Mouse (Mus musculus): ENCODE data around the gene Pex7.
A peak's percentile ranks its signal among the peaks of the same experiment; 100 is the strongest.
"Not testable (repeated sequence)": the region's sequence is repeated elsewhere in the genome, so short reads cannot be mapped to it uniquely, and the experiment has no call there.

Gene Pex7

DNA sequence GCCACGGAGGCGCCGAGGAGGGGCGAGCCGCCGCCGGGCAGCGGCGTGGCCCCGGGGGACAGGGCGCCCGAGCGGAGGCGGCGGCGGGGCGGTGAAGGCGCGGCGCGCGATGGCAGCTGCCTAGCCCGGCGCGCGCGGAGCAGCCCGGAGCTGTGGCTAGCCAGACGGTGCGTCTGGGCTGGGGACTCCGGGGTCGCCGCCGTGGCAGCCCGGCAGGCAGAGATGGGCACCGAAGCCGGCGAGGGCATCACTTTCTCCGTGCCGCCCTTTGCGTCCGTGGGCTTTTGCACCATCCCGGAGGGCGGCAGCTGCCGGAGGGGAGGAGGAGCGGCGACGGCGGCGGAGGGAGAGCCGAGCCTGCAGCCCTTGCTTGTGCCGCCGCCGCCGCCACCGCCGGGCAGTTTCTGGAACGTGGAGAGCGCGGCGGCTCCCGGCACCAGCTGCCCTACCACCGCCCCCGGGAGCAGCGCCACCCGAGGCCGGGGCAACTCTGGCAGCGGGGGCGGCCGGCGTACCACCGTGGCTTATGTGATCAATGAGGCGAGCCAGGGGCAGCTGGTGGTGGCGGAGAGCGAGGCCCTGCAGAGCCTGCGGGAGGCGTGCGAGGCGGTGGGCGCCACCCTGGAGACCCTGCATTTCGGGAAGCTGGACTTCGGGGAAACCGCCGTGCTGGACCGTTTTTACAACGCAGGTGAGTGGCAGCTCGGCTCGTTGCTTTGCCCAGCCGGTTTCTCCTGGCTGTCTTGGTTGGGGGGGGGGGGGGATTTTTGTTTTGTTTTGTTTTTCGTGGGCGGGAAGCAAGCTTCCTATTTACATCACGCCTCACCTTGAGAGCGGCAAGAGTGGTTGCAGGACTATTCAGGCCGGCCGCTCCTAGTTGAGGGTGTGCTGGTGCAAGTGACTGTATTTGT is 27.1 kb upstream of the Pex7 start, which contains the start of gene Map3k5:
TSS of gene Map3k5 (plus strand) at position 89 of the 911 bp plus-strand sequence.
- peak; percentile 55 to 62 for DNase-seq (ENCODE audit: low spot score in 2 of 2)

DNA sequence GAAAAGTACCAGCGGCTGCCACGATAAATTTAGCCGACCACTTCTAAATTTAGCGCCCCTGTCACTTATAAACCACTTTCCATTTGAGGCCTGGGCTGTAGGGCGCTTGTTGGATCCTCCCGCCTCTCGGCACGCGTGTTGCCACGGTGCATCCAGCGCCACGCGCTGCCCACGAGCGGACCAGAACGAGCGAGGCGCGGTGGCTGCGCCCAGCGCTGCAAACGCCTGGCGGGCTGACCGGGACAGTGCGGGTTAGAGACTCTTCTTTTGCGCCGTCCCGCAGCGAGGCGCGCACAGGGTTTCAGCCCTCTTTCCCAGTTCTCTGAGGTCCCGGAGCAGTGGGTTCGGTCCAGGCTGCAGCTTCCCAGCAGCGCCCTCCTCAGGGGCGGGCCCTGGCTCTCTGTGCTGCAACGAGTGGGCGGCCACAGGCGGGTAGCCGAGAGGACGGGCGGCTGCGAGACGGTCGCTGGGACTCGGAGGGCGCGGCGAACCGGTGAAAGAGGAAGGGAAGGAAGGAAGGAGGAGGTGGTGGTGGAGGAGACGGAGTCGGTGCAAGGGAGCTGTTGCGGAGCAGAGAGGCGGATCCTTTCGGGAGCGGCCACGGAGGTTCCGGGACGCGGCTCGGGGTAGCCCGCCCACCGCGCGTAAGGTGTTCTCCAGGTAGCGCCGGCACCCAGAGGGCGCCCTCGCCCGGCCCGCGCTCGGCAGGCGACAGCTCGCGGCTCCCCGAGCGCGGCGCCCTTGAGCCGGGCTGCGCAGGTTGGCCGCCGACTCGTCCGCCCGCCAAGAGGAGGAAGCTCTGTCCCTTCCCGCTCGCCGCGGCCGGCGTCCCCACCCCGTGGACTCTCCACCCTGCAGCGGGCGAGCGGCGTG is 26.3 kb upstream of the Pex7 start:
- DNase-seq (ENCODE audit: low spot score in 2 of 2): peak; percentile 85 to 88

DNA sequence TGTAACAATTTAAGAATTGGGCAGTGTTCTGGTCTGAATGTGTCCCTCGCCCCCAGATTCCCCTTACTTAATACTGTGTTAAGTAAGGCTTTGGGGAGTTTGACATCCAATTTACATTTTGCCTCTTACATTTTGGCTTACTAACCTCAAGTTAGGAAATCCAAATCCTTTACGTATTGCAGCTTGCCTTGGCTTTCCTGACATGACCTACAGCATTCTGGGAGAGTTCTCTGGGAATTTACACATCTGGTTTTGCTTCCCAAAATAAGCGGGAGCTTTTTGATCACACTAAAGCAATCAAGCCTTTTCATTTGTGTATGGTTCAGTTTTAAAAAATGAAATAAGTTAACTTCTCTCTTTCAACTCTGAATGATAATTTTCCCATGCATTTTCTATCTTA is 25.5 kb upstream of the Pex7 start:
- no peak for DNase-seq (ENCODE audit: low spot score in 2 of 2)

DNA sequence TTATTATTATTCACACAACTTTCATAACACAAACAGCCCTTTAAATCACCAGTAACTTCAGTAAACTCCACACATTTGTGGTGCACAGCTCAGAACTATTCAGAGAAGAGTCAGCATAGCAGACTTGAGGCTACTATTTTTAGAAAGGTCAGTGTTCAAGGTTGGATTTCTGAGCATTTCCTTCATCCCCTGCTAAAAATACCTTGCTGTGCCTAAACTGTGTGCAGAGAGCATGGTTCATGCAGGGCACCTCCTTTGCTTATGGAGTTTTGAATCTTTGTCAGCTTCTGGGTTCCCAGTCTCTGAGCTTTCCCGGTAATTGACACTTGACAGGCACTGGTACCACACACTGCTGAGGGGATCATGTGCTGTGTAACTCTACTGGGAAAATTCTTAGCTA is 20.7 kb upstream of the Pex7 start:
- no peak for DNase-seq (ENCODE audit: low spot score in 2 of 2)

DNA sequence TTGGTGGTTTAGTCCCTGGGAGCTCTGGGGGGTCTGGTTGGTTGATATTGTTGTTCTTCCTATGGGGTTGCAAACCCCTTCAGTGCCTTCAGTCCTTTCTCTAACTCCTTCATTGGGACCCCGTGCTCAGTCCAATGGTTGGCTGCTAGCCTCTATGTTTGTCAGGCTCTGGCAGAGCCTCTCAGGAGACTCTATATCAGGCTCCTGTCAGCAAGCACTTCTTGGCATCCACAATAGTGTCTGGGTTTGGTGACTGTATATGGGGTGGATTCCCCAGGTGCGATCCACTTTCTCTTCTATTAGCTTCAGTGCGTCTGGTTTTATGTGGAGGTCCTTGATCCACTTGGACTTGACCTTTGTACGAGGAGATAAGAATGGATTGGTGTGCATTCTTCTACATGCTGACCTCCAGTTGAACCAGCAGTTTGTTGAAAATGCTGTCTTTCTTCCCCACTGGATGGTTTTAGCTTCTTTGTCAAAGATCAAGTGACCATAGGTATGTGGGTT is 19.0 kb upstream of the Pex7 start:
- DNase-seq (ENCODE audit: low spot score in 2 of 2): not testable (repeated sequence)

DNA sequence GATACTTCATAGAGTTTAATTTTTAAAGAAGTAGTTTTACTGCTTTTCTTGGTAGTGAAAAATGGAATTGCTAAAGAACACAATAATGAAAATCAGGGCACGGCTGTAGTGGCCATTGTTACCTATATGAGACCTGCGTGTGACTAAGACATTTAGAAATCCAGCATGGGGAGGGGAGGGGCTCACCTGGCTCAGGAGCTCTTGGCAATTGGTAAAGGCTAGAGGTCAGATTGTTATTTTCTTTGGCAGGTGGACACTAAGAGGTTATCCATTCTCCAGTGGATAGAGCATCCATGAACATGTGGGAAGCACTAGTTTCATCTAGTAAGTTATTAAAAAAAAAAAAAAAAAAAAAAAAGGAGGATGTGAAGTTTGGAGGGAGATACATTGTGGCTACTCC is 16.8 kb upstream of the Pex7 start:
- DNase-seq (ENCODE audit: low spot score in 2 of 2): no peak

DNA sequence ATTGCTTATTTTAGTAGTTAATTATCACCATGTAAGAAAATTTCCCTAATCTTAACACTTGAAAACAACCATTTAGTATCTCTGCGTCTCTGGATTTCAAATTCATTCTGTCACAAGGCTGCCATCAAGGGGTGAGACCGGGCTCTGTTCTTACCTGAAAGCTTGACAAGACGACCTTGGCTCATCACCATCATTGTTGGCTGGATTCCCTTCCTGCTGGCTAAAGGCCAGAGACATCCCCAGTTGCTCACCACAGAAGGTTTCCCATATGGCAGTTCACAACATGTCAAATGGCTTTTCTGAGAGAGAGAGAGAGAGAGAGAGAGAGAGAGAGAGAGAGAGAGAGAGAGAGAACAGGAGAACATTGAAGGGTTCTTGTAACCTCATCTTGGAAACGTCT is 14.9 kb upstream of the Pex7 start:
- DNase-seq (ENCODE audit: low spot score in 2 of 2): no peak

DNA sequence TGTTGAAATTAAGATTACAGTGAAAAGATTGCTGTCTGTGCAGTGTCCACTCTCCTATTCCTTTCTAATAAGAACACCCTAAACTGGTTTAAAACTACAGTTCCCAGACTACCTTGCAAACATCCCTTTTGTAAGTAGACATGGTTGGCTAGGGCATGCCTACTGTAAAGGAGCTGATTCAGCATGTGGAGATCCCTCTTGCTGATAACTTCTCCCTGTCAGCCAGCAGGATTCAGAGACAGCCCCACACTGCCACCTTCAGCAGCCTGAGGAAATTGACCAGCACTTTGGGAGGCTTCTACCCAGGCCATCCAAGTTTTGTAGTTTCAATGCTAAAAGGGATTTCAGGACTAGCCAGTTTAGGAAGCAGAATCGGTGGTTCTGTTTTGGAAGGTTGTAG is 7.8 kb upstream of the Pex7 start:
- DNase-seq (ENCODE audit: low spot score in 2 of 2): peak; percentile 17 to 32

DNA sequence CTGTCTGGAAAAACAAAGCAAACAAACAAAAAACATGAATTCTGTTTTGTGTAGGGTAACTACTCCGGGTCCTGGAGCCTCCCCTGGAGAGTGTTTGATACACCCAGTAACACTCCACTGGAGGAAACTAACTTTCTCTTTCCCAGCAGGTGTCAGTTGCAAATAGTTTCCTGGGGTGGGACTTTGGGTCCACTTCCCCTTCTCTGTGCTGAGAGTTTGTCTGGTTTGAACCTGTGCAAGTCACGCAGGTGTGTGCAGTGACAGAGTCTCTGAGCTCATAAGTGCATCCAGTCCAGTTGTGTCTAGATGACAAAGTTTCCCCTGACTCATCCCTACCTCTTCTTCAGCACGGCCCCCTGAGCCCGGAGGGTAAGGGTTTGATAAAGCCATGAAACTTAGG is 6.3 kb upstream of the Pex7 start:
- DNase-seq (ENCODE audit: low spot score in 2 of 2): peak; percentile 32 to 35

DNA sequence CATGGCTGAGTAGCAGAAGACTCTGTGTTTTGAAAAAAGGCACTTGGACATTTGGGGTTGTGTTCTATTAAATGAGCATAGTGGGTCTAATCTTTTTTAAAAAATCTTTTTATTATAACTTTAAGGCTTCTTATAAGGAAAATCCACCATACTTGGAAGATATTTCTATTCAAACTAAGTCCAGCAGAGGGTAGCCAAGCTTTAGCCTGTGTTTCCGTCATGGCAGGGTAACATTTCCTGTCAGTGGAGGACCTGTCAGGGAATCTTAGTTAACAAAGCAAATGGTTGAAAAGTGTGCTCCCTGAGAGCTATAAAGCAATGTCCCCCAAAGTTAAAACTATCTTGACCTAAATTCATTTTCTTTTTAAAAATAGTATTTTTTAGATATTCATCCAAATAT is 4.1 kb upstream of the Pex7 start:
- DNase-seq (ENCODE audit: low spot score in 2 of 2): no peak

DNA sequence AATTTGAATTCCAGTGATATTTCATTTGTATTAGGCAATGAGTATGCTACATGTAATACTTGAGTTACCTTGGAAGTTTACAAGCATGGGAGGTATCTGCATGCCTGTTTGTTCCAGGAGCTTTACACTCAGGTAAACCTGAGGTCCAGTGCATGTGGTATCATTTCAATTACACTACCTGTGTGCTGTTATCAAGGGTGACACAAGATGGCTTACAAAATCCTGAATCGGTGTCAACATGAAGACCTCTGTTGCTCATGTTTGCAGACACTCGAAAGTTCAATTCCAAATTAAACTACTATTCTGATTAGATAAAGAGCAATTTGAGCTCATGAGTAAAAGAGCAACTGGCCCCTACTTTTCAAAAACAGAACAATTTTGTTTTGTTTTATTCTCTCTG is 3.0 kb upstream of the Pex7 start:
- no peak for DNase-seq (ENCODE audit: low spot score in 2 of 2)

DNA sequence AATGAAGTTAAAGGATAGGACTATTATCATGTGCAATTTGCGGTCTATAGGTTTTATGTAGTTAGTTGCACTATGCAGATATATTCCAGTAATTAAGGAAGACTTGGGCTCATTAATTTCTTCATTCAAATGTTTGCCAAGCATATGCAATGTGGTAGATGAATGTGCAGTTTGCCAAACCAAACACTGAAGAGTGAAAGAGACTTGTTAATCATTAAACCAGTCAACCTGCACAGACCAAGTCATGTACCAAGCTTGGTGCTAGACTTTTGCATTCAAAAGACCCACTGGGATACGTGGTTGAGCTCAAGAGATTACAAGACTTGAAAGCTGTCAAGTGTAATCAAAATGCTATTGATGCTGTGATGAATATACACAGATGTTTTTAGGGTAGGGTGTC is 587 bp upstream of the Pex7 start:
- DNase-seq (ENCODE audit: low spot score in 2 of 2): no peak

DNA sequence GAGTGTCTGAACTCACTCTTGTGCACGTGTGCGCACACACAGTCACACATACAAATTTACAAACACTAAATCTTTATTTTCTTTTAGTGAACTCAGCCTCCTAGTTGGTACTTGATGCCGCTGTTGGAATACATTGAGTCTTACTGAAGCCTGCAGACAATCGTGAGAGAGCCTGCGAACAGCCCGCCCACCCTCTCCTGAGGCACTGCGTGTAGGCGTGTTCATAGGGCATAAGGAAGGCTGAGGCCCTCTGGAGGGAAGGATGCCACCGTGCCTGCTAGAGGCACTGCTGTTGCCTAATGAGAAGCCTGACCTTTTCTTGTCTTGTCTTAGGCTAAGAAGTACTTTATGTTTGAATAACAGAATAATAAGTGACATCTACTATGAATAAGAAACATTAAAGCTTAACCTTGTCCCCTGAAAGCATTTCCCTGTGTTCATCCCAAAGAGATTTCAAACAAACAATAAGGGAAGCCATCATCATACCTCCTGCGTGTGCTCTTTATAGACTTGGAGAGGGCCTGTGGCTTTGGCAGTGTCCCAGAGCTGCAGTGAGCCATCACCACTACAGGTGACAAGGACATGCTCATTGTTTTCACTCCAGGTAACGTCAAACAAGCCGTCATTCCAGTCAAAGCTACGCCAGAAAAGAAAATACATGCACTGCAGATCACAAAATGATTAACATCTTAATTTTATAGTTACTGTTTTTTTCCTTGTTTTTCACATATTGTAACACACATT is 3.2 kb downstream of the Pex7 start:
- no peak for DNase-seq (ENCODE audit: low spot score in 2 of 2)

DNA sequence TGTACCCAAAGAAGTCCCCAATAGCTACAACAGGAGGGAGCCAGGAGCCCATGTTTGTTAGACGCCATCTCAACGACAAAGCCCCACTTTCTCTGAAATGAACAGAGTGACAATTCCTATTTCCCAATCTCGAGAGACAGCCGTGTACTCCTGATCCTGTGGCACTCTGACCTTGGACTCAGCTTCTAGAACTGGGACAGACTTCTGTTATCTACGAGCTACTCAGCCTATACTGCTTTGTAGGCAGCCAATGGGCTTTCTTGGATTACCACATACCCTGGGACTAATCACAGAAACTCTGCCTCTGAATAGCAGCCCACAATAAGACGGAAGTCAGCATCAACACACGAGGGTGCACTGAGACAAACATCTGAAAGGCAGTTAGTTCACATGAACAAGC is 5.5 kb downstream of the Pex7 start:
- no peak for DNase-seq (ENCODE audit: low spot score in 2 of 2)

DNA sequence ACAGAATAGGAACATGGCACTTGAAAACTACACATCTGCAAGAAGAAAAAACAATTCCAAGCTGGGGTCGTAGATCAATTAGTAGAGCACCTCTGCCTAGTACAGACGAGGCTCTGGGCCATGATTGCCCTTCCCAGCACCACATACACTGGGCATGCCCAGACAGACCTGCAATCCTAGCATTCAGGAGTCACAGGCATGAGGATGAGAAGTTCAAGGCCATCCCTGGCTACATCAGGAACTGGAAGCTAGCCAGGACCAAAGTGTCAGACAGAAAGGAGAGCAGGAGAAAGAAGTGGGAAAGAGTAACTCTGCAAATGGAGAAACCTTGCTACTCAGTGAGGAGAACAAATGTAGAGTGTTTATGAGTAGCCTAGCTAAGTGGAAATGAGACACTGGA is 7.3 kb downstream of the Pex7 start:
- no peak for DNase-seq (ENCODE audit: low spot score in 2 of 2)

DNA sequence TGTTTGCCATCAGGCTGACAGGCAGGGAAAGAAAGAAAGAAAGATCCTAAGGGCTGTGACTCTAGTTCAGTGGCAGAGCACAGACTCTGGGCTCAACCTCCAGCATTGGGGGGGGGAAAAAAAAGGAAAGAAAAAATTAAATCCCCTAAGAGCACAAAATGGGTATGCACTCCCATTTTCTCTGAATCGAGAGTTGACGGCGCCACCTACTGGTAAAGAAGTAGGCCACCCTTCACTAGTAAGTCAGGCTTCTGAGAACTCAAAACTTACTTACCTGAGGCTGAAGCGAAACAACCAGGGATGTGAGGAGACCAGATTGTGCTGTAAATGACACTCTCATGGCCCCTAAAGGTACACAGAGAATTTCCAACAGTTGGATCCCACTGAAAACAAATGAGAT is 13.5 kb downstream of the Pex7 start:
- DNase-seq (ENCODE audit: low spot score in 2 of 2): peak in 1 of 2 experiments; percentile 31

DNA sequence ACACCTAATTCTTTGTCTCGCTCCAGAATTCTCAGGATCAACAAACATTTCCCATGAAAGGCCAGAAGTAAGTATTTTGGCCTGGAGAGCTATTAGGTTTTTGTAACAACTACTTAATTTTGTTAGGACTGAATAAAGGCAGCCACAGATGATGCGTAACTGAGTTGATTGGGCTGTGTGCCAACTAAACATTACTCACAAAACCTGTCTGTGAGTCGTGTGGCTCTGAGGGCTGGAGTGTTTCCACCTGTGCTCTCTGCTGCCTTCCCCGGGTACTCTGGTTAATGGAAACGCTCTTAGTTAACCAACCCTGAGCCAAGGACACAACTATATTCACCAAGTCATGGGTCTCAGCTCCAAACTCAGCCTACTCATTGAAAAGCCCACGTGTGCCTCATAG is 14.3 kb downstream of the Pex7 start:
- no peak for DNase-seq (ENCODE audit: low spot score in 2 of 2)

DNA sequence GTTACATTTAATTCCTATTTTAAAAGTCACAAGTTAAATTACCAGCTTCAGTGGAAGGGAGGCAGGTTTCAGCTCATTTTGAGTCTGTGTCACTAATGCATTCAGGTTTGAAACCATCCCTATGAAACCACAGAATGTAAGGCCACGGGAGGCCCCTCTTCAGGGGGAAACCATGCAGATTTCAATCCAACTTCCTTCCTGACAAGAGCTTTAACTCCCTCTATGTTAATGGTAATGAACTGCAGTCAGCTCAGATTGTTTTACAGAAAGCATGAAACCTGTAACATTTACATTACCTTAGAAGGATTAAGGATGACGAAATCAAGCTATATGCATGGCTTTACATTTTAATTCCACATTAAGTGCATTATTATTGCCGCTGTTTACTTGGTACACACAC is 15.8 kb downstream of the Pex7 start:
- DNase-seq (ENCODE audit: low spot score in 2 of 2): no peak

DNA sequence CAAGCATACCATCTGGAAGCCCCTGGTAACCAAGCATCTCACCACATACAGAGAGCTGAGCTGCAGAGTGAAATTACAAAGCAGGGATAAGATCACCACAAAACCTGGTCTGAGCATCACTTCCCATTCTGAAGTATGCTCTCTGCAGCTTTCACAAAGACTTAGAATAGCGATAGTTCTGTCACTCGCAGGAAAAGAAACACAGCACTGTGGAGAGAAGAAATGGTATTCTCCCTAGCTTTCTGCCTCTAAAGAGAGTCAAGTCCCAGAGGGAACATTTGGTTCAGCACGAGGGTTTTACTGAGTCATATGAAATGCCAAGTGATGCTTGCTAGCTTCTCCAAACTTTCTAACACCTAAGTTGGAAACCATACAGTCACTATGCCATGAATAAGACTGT is 17.6 kb downstream of the Pex7 start:
- DNase-seq (ENCODE audit: low spot score in 2 of 2): no peak

DNA sequence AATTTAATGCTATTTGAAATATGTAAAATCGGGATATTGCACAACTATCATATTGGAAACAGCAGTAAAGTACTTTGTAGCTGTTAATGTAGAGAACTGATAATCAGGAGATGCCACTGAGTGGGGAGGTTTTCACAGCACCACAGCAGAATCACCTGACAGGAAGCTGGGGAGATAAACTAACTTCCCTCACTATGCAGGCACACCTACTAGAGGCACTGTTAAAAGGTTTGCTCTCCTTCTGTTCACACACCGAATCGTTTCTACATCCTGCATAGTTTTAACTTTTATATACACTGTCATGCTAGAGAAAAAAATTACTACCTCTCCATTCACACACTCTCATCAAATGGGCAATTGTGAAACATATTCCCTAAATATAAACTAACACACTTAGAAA is 21.2 kb downstream of the Pex7 start:
- no peak for DNase-seq (ENCODE audit: low spot score in 2 of 2)

DNA sequence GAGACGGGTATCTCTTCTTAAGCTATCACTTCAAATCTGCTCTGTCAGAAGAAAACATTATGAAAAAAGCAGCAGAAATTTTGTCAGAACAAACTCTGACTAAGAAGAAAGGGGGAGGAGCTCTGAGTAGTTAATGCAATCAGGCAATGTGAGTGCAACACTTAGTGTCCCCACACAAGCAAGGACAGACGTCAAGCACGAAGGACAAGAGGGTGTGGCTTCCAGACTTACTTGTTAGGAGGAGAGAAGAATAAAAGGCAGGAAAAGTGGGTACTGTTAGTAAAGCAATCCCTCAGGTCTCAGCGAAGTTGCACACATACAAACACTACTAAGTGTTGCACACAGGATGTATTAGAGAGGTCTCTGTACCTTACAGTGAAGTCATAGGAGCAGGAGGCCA is 23.1 kb downstream of the Pex7 start:
- no peak for DNase-seq (ENCODE audit: low spot score in 2 of 2)

DNA sequence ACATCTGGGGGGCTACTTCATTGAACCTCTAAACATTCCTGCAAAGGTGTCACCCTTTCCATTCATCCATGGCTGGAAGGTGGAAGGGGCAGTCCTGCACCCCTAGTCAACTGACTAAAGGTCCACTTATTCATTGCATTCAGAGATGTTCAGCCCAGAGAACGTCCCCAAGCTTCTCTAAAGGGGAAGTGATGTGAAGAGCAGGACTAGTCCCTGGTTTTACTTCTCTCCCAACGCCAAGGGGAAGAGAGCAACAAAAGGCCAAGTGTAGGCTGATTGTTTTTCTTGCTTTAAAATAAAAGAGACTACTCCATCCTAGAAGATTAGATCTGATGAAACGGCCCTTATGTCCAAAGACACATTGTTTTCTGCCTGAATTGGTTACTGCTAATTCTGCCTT is 27.1 kb downstream of the Pex7 start:
- DNase-seq (ENCODE audit: low spot score in 2 of 2): no peak
